Mouse (Mus musculus): ENCODE results near the gene Msrb2.

- TF ChIP-seq CTCF (IDR thresholded peaks at IDR 0.05; ENCODE audit: extremely low read depth, insufficient read depth, insufficient read length, insufficient replicate concordance) (no peak), POLR2A (IDR thresholded peaks at IDR 0.05; ENCODE audit: low read depth, low read length) (no peak)
These were observed 57.8 kb downstream of the Msrb2 start for GRCm38 (mm10) chr2:19429031-19429430.
